Mouse (Mus musculus): ENCODE measurements around the gene Senp6. TPM values are rescaled to one million over a fixed set of nuclear protein-coding genes. Genes with fewer than 3 reads are reported as not detected.

The Senp6 gene
- polyA plus RNA-seq, 1 experiment, result not detected

DNA sequence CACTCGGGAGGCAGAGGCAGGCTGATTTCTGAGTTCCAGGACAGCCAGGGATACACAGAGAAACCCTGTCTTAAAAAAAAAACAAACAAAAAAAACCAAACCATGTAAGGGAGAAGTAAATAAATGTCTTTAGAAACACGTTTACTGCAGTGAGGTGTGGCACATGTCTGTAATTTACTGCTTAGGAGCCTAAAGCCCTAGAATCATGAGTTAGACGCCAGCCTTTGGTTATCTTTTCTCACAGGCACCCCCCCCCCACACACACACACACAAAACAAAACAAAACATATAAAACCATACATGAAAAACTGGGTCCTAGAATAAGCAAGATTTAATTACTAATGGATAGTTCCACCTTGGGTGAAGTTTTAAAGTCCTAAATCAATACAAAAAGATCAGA lies 29.6 kb downstream of the Senp6 start:
- no peak for TF ChIP-seq CTCF (IDR thresholded peaks at IDR 0.05; ENCODE audit: insufficient read depth, low read depth, low read length)
- Histone ChIP-seq H3K27ac (ENCODE audit: insufficient read depth, low read depth, low read length) (no peak overlapping the region), H3K4me1 (ENCODE audit: control insufficient read depth, insufficient read depth, low read length) (no peaks in the 10 kb centered on the region), H3K4me3 (ENCODE audit: insufficient read depth, low read depth, low read length) (no peak overlapping the region)
- 88% methylated on average over 3 of the region's 3 CpGs for WGBS

- Histone ChIP-seq H3K4me1 (ENCODE audit: control insufficient read depth, insufficient read depth, low read length) (no peaks in the 10 kb centered on the region), H3K4me3 (ENCODE audit: insufficient read depth, low read depth, low read length) (no peak overlapping the region), H3K27ac (ENCODE audit: insufficient read depth, low read depth, low read length) (no peak overlapping the region)
- TF ChIP-seq CTCF (IDR thresholded peaks at IDR 0.05; ENCODE audit: insufficient read depth, low read depth, low read length) (no peak), POLR2A (IDR thresholded peaks at IDR 0.05; ENCODE audit: insufficient read depth, low read depth, low read length) (no peak)
- 71% methylated on average over 10 of the region's 10 CpGs for WGBS
Observed at GRCm38 (mm10) chr9:80145992-80146587, 79.4 kb downstream of the Senp6 start.

DNA sequence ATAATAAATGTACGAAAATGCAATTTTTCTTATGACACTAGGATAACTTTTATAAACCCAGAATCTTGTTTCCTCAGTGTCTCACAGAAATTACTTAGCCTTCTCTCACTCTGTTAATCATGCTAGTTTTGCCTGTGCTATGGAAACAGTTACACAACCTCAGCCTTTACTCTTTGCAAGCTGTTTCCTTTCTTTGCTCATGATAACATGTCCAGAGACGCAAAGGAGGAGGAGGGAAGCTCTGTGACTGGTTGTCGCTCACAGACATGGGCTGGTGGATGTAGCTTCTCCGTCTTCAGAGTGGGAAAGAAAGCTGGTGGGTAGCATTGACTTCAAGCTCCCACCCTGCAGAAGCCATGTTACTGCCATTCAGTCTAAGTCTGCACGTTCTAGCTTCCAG lies 82.9 kb downstream of the Senp6 start:
- H3K4me1 ChIP-seq (ENCODE audit: control insufficient read depth, insufficient read depth, low read length), result no peaks in the 10 kb centered on the region
- no peak overlapping the region for H3K27ac ChIP-seq (ENCODE audit: insufficient read depth, low read depth, low read length)
- 88% methylated on average over 5 of the region's 5 CpGs for WGBS
- TF ChIP-seq CTCF (IDR thresholded peaks at IDR 0.05; ENCODE audit: insufficient read depth, low read depth, low read length) (no peak), POLR2A (IDR thresholded peaks at IDR 0.05; ENCODE audit: insufficient read depth, low read depth, low read length) (no peak)
- no peak overlapping the region for H3K4me3 ChIP-seq (ENCODE audit: insufficient read depth, low read depth, low read length)

DNA sequence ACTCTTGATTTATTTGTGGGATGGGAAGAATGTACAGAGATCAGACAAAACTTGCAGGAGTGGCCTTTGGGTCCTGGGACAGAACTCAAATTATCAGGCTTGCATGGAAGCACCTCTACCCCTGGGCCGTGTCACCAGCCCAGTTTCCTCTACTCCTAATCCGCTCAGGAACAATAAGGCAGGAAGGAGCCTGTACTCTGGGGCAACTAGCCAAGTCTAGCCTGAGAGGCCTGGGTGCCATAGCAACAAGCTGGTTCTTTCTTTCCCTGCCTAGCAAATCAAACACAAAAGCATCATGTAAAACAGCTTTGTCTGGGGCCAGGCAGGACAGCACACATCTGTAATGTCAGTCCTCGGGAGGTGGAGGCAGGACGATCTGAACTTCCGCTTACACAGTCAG lies 88.6 kb downstream of the Senp6 start:
- H3K4me1 ChIP-seq (ENCODE audit: control insufficient read depth, insufficient read depth, low read length), result no peaks in the 10 kb centered on the region; the same call in 1 of the 2 replicates
- TF ChIP-seq CTCF (IDR thresholded peaks at IDR 0.05; ENCODE audit: insufficient read depth, low read depth, low read length) (no peak), POLR2A (IDR thresholded peaks at IDR 0.05; ENCODE audit: insufficient read depth, low read depth, low read length) (no peak)
- no peak overlapping the region for H3K4me3 ChIP-seq (ENCODE audit: insufficient read depth, low read depth, low read length)
- no peak overlapping the region for H3K27ac ChIP-seq (ENCODE audit: insufficient read depth, low read depth, low read length)
- 40% methylated on average over 5 of the region's 5 CpGs for WGBS

DNA sequence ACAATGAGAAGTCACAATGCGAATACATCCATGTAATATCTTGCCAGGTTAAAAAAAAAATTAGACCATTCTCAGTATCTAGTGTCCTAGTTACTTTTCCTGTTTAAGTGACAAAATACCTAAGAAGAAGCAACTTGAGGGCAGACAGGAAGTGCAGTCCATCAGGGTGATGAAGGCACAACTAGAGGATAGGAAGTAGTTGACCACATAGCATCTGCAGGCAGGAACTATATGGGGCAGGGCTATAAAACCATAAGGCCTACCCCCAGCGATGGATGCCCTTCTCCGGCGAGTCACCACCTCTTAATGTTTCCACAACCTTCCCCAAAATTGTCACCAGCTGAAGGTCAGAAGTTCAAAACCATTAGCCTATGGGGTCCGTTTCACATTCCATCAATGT lies 90.1 kb downstream of the Senp6 start:
- 91% methylated on average over 5 of the region's 5 CpGs for WGBS
- H3K4me1 ChIP-seq (ENCODE audit: control insufficient read depth, insufficient read depth, low read length), result no peaks in the 10 kb centered on the region; the same call in 1 of the 2 replicates
- TF ChIP-seq POLR2A (IDR thresholded peaks at IDR 0.05; ENCODE audit: insufficient read depth, low read depth, low read length) (no peak), CTCF (IDR thresholded peaks at IDR 0.05; ENCODE audit: insufficient read depth, low read depth, low read length) (no peak)
- no peak overlapping the region for H3K4me3 ChIP-seq (ENCODE audit: insufficient read depth, low read depth, low read length)
- no peak overlapping the region for H3K27ac ChIP-seq (ENCODE audit: insufficient read depth, low read depth, low read length)

- WGBS, result 87% methylated on average over 12 of the region's 12 CpGs
- no peak for TF ChIP-seq CTCF (IDR thresholded peaks at IDR 0.05; ENCODE audit: insufficient read depth, low read depth, low read length)
- TF ChIP-seq POLR2A (IDR thresholded peaks at IDR 0.05; ENCODE audit: insufficient read depth, low read depth, low read length), result no peak
- H3K27ac ChIP-seq (ENCODE audit: insufficient read depth, low read depth, low read length), result no peak overlapping the region
- H3K4me1 ChIP-seq (ENCODE audit: control insufficient read depth, insufficient read depth, low read length), result no peaks in the 10 kb centered on the region; the same call in 1 of the 2 replicates
- H3K4me3 ChIP-seq (ENCODE audit: insufficient read depth, low read depth, low read length), result no peak overlapping the region
Observed at GRCm38 (mm10) chr9:80157840-80158465, 91.2 kb downstream of the Senp6 start.

- 82% methylated on average over 5 of the region's 5 CpGs for WGBS
- TF ChIP-seq POLR2A (IDR thresholded peaks at IDR 0.05; ENCODE audit: insufficient read depth, low read depth, low read length) (no peak), CTCF (IDR thresholded peaks at IDR 0.05; ENCODE audit: insufficient read depth, low read depth, low read length) (no peak)
- H3K4me1 ChIP-seq (ENCODE audit: control insufficient read depth, insufficient read depth, low read length), result no peaks in the 10 kb centered on the region; the same call in 1 of the 2 replicates
- H3K4me3 ChIP-seq (ENCODE audit: insufficient read depth, low read depth, low read length), result no peak overlapping the region
- no peak overlapping the region for H3K27ac ChIP-seq (ENCODE audit: insufficient read depth, low read depth, low read length)
Observed at GRCm38 (mm10) chr9:80158937-80159336, 92.2 kb downstream of the Senp6 start.

DNA sequence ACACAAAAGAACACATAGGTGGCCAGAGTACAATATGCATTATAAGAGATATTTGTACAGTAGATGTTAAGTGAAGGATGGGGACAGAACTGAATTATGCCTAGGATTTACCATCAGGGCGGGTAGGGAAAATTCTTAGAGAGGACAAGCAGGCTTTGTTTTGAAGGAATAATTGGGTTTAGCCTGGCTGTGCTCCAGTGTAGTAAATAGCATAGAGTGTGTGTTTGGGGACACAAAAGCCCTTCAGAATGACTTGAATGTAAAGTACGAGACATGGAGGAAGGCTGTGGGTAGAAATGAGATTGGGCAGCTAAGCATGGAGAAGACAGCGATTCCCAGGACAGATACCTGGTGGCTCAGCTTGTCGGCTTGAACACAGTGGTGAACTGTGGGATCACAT lies 94.7 kb downstream of the Senp6 start:
- Histone ChIP-seq H3K4me1 (ENCODE audit: control insufficient read depth, insufficient read depth, low read length) (no peaks in the 10 kb centered on the region), H3K4me3 (ENCODE audit: insufficient read depth, low read depth, low read length) (no peak overlapping the region), H3K27ac (ENCODE audit: insufficient read depth, low read depth, low read length) (no peak overlapping the region)
- WGBS, result 34% methylated on average over 4 of the region's 4 CpGs
- TF ChIP-seq CTCF (IDR thresholded peaks at IDR 0.05; ENCODE audit: insufficient read depth, low read depth, low read length) (no peak), POLR2A (IDR thresholded peaks at IDR 0.05; ENCODE audit: insufficient read depth, low read depth, low read length) (no peak)

- Histone ChIP-seq H3K4me1 (ENCODE audit: control insufficient read depth, insufficient read depth, low read length) (no peaks in the 10 kb centered on the region), H3K4me3 (ENCODE audit: insufficient read depth, low read depth, low read length) (no peak overlapping the region), H3K27ac (ENCODE audit: insufficient read depth, low read depth, low read length) (no peak overlapping the region)
- WGBS, result 85% methylated on average over 4 of the region's 4 CpGs
- TF ChIP-seq POLR2A (IDR thresholded peaks at IDR 0.05; ENCODE audit: insufficient read depth, low read depth, low read length), result no peak
- no peak for TF ChIP-seq CTCF (IDR thresholded peaks at IDR 0.05; ENCODE audit: insufficient read depth, low read depth, low read length)
Observed at GRCm38 (mm10) chr9:80163126-80163723, 96.5 kb downstream of the Senp6 start.

Measured in olfactory bulb, adult 2 months (tissue).